Mouse (Mus musculus): ENCODE results near the gene Mcrip1.

- TF ChIP-seq CTCF (IDR thresholded peaks at IDR 0.05; ENCODE audit: borderline replicate concordance, control insufficient read depth, extremely low read depth, insufficient read depth, low read length, poor library complexity) (no peak), POLR2A (IDR thresholded peaks at IDR 0.05; ENCODE audit: control insufficient read depth, extremely low read depth, insufficient read depth, low read length, poor library complexity) (no peak)
Observed at GRCm38 (mm10) chr11:120588531-120588930, 39.0 kb upstream of the Mcrip1 start.

Measured in thymus, adult 2 months (tissue).